Mouse (Mus musculus) adrenal gland, postnatal 4 days (tissue): Measurements from ENCODE around the gene Lias. TPM values are rescaled to one million over a fixed set of nuclear protein-coding genes. Genes with fewer than 3 reads are reported as not detected.

ENCODE experiments used
- DNase-seq, 2 experiments: peaks; one replicate each; pipeline ENCODE4 v3.0.0; 2021 to 2022; ENCODE audit warnings: low spot score in 2 of 2, mixed read lengths in 2 of 2
- long read RNA-seq, 2 experiments: library from polyadenylated mRNA; stranded (forward); transcript quantifications; one replicate each; pipeline ENCODE4 v2.0.0; 2021
- total RNA-seq, 2 experiments: library from RNA; stranded (reverse); gene quantifications; 2 replicates each; pipeline ENCODE4 v1.2.3; 2021

Gene Lias
- 10 to 100 TPM; 65.3 to 80.6 TPM for total RNA-seq
- long read RNA-seq, experiment 1, transcript Lias-202 (11 exons, 1,668 nt), result major isoform, 82 of 95 reads
- long read RNA-seq, experiment 1, partial matches to known transcripts, result 9 of 95 reads
- long read RNA-seq, experiment 1, other reads (novel, unspliced or antisense), result 3 of 95 reads
- long read RNA-seq, experiment 2, transcript Lias-201 (11 exons, 2,996 nt), result minor isoform, 6 of 90 reads
- long read RNA-seq, experiment 2, transcript Lias-202 (11 exons, 1,668 nt), result major isoform, 71 of 90 reads
- long read RNA-seq, experiment 2, partial matches to known transcripts, result 11 of 90 reads
- long read RNA-seq, experiment 2, other reads (novel, unspliced or antisense), result 2 of 90 reads

GRCm38 (mm10) chr5:65390648-65391644, at the start of gene Lias, which contains the start of gene Rpl9:
Gene Lias, plus strand, starts transcription at chr5:65391497.
Gene Rpl9, minus strand, starts transcription at chr5:65391444.
- DNase-seq, result peak; percentile 98

DNA sequence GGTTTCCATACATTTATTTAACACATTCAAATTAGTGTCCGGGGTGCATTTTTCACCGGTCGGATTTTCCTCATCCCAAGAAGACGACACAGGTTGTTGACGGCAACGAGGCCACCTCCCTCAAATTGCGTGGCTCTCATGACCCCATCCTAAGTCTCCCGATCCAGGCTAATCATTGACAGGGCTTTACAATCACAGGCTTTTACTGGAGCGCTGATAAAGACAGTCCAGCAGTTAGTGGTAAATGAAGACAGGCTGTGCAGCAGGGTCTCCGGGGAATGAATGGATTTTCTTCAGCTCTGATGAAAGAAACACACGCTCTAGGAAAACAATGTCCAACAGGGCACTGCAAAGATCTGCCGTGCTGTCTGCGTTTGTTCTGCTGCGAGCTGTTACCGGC, 43.1 kb upstream of the Lias start, which contains the start of gene Klb:
Gene Klb, plus strand, starts transcription at position 147 of the 400 bp plus-strand sequence.
- no peak for DNase-seq

GRCm38 (mm10) chr5:65350508-65350907, 40.8 kb upstream of the Lias start:
- no peak for DNase-seq

DNA sequence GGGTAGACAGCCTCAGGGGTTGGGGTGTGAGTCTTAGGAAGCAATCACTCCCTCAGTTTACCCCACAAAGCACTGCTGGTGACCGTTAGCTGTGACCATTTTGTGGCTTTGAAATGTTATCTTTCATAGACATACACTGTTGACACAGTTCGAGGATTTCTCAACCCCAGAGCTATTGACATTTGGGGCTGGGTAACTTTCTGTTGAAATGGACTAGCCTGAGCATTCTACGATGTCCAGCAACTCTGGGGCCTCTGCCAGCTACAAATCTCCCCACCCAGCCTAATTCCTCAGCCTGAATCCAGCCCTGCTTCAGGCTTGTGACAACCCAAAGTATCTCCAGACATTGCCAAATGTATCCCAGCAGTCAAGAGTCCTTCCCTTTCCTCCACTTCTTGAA, 37.2 kb upstream of the Lias start:
- DNase-seq, result no peak

DNA sequence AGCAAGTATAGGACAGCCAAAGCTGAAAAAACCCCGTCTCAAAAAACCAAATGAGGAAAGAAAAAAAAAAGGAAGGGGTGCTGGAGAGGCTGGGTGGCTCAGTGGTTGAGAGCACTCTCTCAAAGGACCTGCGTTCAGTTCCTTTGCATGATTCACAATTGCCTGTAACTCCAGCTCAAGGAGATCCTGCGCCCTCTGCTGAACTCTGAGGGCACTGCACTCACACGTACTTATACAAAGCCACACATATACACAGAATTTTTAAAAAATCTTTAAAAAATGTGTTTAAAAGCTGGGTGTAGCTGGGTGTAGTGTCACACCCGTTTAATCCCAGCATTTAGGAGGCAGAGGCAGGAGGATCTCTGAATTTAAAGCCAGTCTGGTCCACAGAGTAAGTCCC, 36.3 kb upstream of the Lias start:
- DNase-seq, result no peak

DNA sequence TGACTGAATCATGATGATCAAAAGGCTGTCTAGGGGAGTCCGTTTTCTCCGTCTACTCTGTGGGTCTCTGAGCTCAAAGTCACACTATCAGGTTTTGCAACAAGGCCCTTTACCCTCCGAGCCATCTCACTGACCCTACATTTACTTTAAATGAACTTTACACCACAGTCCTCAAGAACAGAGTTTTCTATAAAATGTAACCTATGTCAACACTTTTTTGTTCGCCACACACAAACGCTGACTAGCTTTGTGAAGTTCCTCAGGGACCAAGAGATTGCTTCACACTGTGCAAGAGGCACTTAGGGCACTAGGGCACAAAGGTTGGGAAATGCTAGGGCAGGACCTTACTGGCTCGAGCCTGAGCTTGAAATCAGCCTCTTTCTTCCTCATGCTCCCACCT, 34.4 kb upstream of the Lias start:
- DNase-seq, result no peak

GRCm38 (mm10) chr5:65357771-65358170, 33.5 kb upstream of the Lias start:
- no peak for DNase-seq

GRCm38 (mm10) chr5:65367837-65368236, 23.5 kb upstream of the Lias start:
- no peak for DNase-seq

DNA sequence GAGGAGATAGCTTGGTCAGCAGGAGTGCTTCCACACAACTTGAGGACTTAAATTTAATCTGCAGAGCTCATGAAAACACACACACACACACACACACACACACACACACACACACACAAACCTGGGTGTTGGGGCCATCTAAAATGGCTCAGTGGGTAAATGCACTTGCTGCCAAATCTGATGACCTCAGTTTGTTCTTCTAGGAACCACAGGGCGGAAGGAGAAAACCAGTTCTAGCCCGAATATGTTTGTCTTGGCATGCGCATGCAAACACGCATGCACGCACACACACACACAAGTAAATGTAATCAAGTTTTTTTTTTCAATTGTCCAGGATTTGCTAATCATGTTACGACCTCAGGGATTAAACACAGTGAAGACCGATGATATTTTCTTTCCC, 19.7 kb upstream of the Lias start:
- no peak for DNase-seq

GRCm38 (mm10) chr5:65374746-65375145, 16.6 kb upstream of the Lias start:
- DNase-seq, result no peak

DNA sequence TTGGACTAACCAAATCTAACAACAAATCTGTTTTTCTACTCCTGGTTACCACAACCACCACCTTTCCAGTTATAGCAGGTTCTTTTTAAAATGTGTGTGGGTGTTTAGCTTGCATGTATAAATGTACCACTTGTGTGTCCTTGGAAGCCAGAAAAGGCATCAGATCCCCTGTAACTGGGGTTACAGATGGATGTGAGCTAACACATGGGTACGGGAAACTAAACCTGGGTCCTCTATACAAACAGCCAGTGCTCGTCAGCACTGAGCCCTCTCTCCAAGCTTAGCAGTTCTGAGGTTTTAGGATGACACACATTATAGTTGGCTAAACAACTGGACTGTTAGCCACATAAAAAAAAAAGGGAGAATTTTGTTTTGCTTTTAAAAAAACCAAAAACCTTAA, 5.6 kb upstream of the Lias start:
- DNase-seq, result no peak

- DNase-seq, result no peak
Observed at GRCm38 (mm10) chr5:65387008-65387867, 4.1 kb upstream of the Lias start.

- DNase-seq, result no peak
Observed at GRCm38 (mm10) chr5:65391753-65392152, 456 bp downstream of the Lias start.

DNA sequence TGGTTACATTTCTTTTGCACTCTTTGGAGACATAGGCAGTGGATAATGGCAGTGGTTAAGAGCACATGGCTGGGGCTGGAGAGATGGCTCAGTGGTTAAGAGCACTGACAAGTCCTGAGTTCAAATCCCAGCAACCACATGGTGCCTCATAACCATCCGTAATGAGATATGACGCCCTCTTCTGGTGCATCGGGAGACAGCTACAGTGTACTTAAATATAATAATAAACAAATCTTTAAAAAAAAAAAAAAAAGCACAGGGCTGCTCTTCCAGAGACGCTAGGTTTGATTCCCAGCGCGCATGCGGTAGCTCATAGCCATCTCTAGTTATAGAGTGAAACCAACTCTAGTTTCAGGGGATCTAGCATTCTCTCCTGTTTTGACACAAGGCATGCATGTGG, 3.1 kb downstream of the Lias start:
- DNase-seq, result no peak

GRCm38 (mm10) chr5:65401251-65401994, 10.1 kb downstream of the Lias start:
- peak; percentile 26 to 72 for DNase-seq

GRCm38 (mm10) chr5:65407989-65408388, 16.7 kb downstream of the Lias start:
- no peak for DNase-seq

DNA sequence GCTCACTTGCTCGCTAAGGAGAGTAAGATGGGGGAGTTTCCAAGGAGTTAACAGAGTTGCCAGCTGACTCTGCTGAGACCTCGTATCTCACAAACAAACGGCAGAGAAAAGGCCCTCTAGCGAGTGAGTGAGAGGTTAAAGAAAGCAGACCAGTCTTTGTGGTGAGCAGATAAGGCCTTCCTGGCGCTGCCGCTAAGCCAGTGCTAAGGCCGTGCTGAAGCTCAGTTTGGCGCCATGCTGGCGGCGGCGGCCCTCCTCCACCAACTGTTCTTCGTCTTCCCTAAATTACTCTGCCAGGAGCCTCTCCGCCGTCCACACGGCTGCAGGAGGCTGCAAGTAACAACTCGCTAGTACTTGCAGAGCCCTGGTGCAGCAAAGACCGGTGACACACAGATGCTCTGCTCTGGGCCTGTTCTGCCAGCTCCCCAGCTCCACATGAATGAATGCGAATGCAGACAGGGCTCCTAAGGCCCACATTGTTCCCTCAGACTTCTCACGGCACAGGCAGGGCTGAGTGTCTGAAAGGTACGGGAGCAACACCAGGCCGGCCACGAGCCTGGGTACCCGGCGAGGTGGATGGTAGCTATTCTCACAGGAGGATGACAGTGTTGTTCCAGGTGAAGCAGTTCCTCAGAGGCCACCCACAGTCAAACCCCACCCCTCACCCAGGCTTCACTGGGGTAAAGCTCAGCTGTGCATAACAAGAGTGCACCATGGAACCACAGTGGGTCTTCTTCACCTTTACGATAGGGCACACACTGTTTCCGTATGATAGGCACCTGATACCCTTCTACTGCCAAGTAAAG, 24.6 kb downstream of the Lias start:
- DNase-seq, result no peak

DNA sequence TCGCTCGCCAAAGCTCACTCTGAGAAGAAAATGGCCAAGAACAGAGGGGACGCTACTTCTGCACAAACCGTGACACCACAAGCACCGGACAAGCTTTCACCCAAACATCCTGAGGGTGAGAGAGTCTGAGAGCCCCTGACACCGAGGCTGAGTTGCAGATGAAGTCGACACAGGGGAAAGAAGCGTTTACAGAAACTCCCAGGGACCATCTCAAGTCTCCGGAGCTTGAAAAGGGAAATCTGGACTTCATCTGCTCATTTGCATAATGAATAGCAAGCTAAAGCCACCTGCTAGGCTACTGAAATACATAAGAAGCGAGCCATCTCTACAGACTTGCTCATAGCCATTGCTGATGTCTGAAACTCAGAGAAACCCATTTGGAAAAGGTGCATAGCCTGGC, 27.8 kb downstream of the Lias start:
- DNase-seq, result no peak

GRCm38 (mm10) chr5:65420822-65421221, 29.5 kb downstream of the Lias start:
- DNase-seq, result no peak
